Mouse (Mus musculus) layer of hippocampus, postnatal 36 days (tissue): ENCODE data around the gene Cd28. TPM values are rescaled to one million over a fixed set of nuclear protein-coding genes. Genes with fewer than 3 reads are reported as not detected.

Experiments
- DNase-seq, 2 experiments: peaks; one replicate each; pipeline ENCODE4 v3.0.0; 2022
- total RNA-seq, 2 experiments: library from RNA; stranded (reverse); gene quantifications; 2 replicates each; pipeline ENCODE4 v1.2.3; 2021

Gene Cd28
- total RNA-seq, 2 experiments from 2014 or later: 0.07 to 0.10 TPM

DNA sequence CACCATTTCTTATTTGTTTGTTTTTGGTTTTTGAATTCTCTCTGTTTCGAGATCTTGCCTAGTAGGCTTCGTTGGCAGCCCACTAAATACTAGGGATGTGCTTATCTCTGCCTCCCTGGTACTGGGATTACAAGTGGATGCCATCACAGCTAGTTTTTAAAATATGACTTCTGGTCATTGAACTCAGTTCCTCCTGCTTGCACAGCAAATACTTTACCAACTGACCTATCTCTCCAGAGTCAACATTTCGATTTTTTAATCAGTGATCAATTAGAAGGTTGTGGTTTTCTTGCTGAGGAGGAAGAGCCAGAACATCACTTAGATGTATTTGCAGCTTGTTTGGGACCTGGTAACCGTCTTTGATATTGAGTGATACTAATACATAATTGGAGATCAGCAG lies 34.4 kb downstream of the Cd28 start:
- DNase-seq: no peak

DNA sequence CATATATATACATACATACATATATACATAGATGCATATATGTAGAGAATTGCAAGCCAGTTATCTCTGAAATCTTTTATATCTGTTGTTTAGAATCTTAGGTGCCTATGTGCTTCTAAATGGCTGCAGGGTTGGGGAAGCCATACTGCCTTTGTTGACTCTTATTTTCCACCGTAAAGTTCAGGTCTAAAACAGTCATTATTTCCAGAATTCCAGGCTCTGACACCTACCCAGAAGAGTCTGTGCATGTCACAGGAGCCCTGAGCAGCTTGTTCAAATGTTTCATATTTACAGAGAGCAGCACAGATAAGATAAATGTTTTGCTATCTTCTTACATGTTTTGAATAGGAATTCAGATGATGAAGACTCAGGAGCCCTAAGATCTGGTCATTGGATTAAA lies 36.4 kb downstream of the Cd28 start:
- no peak for DNase-seq

DNA sequence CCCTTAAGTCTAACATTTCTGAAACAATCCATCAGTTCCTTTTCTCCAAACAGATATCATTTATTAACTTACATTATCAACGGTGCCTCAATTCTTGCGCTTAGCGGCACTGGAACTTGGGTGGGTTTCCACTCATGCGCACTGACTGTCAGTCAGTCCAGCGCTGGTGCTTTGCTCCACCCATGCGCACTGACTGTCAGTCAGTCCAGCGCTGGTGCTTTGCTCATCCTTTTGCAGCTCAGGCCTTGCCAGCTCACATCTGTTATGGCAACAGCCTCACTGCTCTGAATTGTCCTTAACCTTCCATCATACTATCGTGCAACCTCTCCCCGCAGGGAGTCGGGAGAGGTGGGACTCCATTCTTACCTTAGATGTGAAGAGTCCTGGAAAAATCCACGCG lies 37.4 kb downstream of the Cd28 start:
- no peak for DNase-seq

DNA sequence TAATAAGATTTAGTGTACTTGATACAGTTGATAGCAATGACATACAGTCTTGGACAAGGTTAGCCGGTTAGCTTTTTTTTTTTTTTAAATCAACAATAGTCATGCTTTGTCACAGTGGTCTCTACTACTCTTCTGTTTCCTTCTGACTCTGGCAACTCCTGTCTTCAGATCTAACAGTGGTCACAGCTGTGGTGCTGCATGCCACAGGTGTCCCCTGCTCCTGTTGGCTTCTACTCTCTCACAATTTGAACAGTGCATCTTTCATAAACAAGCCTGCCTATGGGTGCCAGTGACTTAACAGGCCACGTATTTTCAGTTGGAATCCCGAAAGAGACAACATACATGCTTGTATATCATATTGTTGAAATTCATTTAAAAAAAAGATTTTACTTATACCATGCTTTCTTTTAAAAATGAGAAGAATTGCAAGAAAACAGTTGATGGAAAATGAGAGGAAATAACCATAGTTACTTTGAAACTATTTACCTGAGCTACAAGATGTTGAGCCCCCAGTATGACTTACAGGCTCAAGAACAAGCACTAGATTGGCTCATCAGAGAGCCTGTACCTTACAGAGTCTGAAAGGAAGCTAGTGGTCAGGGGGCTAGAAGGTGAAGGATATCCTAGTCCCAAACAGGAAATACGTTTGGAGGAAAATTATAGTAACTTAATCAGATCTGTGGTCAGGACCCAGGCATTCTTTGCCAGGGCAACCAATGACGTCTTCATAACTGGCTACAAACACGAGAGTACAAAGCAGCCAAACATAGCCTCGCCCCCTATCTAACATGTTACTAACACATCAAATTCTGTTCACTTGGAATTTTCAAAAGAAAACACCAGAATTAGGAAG lies 39.0 kb downstream of the Cd28 start:
- no peak for DNase-seq

DNA sequence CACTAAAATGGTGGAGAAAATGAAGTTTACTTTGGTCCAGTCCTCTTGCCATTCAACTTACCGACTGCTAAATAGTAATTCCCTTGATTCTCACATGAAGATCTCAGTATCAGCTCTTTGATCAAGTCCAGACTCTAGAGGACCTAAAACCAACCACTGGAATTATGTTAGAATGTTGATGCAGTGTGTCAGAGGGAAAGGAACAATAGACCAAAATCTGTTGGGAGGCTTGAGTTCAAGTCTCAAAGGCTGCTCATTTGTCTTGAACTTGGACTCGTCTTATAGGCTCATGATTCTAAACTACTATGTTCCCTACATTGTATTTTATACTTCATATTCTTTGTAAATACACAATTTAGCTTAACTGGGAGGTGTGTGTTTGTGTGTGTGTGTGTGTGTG lies 41.0 kb downstream of the Cd28 start:
- no peak for DNase-seq

DNA sequence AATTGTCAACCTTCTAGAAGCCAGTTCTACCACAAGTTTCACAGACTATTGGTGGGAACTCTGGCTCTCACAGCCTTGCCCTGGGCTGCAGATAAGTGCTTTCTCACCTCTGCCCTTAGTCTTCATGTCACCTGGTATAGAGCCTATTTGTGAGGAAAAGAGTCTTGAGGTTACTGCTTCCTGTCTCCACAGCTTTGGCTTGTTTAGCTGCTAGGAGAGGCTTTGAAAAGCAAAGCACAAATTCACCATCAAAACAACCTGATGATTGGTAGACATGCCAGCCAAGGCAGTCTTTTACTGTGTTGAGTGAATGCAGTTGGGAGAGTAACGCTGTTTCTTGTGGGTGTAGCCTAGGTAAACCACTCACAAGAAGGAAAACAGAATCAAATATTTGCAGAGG lies 41.6 kb downstream of the Cd28 start:
- no peak for DNase-seq

DNA sequence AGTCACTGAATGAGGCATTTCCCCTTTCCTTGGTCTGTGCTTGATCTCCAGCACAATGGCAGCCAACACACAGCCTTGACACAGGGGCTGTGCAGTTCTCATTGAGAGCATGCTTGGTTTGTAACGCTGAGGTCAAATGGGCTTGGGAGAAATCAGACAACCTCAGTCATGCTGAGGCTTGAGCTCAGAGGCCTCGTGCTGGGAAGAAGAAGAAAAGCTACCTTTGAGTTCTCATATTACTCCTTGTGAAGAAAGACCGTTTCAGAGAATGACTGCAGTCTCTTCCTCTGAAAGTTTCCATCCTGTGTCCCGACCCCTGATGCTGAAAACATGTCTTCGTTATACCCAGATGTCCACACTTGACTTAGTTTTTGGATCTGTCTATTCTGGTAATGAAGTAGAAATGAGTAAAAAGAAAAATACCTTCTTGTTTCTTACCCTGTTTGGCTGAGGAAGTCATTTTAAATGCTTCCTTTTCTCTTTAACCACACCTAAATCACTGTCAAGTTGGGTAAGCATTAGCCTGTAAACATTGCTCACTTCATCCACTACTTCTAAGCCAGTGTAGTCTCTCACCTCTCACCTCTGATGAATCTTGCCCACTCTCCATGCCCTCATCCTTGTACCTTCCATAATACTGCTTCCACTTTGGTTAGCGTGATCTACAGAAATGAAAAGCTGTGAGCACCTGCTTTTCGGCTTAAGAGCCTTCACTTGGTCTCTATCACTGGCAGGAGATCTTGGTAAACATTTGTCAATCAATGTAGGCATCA lies 43.1 kb downstream of the Cd28 start:
- no peak for DNase-seq

DNA sequence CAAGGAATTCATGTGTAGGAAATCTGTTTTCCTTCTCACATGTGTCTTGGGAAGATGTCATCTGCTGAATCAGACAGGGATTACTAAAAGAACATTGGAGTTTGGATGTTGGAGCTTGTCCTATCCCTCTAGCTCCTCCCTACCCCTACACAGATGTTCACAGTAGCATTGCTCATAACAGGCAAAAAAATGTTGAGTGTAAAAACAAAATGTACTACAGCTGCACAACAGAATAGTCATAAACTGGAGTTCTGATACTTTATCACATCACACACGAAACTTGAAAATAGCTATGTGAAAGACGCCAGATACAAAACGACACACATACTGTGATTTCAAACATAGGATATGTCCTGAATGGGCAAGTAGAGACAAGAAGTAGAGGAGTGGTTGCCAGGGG lies 43.9 kb downstream of the Cd28 start:
- no peak for DNase-seq

DNA sequence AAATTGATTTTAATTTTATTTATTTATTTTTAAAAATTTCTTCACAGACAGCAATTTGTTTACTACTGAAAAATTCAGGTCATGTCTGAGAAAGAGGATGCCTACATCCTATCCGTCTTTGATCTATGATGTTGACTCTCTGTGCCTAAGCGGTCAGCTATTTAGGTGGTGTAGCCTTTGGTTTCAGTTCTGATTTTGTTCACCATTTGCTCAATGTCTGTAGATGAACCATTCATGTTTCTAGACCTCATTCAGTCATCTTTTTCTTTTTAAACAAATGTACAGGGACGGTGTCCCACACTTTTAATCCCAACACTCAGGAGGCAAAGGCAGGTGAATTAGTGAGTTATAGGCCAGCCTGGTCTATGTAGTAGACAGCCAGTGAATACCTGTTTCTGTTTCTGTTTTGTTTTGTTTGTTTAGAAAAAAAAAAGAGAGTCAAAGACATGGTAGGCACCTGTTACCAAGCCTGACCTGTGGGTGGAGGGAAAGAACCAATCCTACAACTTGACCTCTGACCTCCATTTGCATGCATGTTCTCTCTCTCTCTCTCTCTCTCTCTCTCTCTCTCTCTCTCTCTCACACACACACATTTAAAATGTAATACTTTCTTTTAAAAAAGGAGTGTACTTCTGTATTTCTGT lies 45.0 kb downstream of the Cd28 start:
- no peak for DNase-seq

DNA sequence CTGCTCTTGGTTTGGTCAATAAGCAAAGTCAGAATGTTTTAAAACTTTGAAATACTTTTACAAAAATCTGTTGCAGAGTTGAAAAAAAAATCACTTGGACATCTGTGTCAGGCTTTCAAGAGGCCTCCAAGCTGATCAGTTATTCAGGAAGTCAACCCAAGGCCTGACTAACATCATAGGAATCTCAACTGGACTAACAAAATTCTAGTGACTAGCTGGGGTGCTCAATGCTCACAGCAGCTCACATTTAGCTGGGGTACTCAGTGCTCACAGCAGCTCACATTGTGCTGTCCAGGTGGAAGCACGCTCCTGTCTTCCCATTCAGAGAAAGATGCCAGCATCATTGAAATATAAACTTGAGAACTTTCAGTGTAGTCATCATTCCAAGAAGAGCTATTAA lies 45.9 kb downstream of the Cd28 start:
- no peak for DNase-seq

DNA sequence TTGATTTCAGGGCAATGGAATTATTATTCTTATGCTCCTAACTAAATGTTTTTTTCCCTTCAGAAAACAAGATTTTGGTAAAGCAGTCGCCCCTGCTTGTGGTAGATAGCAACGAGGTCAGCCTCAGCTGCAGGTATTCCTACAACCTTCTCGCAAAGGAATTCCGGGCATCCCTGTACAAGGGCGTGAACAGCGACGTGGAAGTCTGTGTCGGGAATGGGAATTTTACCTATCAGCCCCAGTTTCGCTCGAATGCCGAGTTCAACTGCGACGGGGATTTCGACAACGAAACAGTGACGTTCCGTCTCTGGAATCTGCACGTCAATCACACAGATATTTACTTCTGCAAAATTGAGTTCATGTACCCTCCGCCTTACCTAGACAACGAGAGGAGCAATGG lies 46.3 kb downstream of the Cd28 start:
- no peak for DNase-seq

DNA sequence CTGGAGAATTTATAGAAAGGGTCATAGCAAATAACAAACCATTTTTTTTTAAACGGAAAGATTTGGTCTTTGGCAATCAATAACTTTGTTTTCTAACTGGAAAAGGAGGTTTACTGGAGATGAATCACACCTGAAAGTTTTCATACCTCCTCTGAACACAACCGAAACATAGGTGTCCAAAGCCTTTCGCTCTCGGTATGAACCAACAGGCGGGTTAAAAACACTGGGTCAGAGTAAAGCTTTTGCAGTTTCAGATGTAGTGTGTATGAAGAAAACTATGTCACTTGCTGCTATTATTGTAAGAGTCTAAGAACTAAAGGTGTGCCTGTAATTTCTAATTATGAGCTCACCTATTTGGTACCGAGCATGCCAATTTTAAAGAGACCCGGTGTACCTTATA lies 55.2 kb downstream of the Cd28 start:
- DNase-seq: no peak

DNA sequence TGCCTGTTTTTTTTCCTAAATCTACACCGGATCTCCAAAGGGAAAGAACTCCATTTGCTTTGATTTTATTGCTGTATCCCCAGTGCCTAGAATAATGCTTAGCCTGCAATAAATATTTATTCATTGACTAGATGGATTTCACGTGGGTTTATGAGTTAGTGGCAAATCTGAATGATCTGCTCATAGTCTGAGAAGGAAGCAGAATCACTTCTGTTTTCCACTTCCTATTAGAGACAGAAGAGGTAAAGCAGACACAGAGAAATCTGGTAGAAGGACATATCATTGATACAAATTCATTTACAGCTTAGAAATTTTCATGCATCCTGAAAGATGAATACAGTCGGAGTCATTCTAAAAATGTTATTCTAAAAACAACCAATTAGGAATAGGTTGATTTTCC lies 56.6 kb downstream of the Cd28 start:
- DNase-seq: no peak

DNA sequence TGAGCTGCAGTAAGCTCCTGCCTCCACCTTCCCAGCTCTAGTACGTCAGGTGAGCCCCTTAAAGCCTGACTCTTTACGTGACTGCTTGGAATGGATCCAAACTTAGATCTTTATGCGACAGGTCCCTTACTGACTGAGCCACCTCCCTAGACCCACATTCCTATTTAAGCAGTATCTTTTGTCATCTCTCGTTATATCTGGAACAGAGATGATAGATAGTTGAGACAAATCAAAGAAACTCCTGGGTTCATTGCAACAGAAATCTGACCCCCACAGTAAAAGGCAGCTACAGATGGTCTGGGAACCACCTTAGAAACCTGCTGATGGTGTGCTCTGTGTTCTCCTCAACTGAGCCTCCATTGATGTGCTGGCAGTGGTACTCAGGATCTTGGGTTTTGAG lies 59.6 kb downstream of the Cd28 start:
- no peak for DNase-seq

DNA sequence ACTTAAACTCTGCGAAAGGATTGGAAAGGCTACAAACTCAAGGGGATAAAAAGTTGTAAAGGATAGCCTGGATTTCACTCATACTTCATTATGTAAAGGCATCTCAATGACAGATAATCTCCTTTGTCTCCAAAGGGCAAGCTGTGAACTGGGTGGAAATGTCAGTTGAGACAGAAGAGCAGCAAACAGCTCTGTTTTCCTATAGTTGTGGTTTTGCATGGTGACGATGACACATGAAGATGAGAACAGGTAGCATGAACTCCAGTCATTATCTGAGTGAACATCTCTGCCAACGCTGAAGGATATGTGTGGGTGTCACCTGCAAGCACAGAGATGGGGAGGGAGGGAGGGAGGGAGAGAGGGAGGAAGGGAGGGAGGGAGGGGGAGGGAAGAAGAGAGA lies 60.3 kb downstream of the Cd28 start:
- no peak for DNase-seq

DNA sequence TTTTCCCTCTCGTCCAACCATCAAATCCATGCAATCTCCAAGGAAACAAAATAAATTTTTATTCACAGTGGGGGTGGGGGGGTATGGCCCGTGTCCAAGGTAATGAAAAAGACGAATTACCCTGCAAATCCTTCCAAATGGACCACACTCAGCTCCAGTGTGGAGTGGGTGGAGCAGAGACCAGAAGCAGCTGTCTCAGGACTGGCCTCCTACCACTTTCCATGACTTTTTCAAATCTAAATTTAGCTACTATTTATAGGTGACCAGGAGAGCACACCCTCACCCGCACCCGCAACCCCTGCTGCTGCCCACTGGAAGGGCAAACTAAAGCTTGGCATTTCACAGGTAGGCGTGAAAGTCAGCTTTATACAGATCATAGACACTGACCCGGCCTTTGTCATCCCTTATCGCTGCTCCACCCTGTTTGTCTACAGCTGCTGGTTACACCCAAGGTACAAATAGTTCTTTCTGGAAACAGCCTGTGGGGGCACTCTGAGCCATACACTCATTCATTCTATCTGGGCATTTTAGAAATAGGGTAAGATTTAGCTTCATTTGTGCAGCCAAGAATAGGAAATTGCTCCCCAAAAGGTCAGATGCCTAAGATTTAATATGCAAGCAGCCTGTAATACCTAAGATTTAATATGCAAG lies 62.0 kb downstream of the Cd28 start:
- DNase-seq: no peak

DNA sequence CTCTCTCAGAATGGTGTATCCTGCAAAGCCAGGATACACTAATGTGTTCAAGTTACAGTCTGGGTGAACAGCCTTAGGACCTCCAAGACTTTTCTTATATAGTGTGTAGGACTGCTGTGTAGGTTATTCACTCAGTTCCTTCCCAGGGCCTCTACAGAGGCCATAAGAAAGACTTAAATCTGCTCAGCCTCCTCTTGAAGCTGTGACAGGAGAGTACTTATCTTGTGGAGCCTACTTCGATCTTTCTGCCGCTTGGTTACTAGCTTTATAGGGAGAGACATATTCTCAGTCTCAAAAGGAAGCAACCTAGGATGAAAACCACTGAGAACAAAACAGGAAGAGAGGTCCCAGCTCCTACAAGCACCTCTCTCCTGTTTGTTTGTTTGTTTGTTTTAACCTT lies 62.6 kb downstream of the Cd28 start:
- DNase-seq: no peak

DNA sequence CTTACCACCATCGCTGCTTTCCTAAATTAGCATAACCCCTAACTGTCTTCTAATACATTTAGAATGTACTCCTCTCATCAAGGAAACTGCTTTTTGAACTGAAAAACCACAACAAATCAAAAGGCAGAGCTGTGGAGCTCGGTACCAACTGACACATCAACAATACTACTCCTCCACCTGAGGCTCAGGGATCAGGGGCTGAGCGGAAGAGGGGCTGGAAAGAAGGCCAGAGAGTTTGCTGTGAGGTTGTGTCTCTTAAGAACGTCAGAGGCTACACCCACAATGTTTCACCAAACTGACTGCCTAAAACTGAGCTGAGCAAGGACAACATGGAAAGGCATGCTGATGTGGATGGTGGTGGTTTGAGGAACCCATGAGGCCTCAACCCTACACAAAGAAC lies 65.1 kb downstream of the Cd28 start:
- no peak for DNase-seq

DNA sequence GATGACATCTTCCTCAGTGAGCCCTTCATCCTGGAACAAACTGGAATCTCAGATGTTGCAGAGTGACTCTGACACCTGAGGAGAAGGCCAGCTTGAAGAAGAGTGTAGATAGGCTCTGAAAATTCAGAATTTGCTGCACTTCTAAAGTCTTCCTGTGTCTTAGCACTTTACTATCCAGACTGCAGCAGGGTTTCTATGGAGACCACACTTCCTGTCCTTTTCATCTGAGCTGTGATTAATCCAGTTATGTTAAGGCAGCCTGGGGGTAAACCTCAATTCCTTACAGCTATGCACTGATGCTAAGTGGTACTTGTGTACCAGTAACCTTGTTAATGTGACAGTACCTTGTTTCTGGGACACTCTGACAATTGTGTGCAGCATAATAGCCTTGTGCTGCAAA lies 77.1 kb downstream of the Cd28 start:
- DNase-seq: no peak

DNA sequence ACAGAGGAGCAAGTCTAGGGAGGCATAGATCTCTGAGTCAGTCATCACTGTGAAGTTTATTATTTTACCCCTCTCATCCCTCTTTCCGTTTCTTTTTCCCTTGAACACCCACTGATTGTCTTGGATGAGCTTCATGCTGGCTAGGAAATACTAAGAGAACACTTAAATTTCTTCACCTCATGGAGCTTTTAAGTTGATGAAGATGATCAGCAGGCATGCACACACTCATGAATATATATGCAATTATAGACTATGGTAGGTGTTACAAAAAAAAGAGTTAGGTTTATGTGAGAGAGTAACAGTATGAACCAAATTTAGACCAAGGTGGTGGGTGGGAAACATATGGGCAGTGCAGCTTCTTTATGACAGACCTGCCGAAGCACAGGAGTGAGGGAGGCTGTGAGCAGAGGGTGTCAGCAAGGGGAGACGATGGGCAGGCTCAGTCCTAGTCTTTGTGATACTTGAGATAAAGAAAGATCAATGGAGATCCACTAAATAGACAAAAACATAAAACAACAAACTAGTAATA lies 79.1 kb downstream of the Cd28 start:
- no peak for DNase-seq

DNA sequence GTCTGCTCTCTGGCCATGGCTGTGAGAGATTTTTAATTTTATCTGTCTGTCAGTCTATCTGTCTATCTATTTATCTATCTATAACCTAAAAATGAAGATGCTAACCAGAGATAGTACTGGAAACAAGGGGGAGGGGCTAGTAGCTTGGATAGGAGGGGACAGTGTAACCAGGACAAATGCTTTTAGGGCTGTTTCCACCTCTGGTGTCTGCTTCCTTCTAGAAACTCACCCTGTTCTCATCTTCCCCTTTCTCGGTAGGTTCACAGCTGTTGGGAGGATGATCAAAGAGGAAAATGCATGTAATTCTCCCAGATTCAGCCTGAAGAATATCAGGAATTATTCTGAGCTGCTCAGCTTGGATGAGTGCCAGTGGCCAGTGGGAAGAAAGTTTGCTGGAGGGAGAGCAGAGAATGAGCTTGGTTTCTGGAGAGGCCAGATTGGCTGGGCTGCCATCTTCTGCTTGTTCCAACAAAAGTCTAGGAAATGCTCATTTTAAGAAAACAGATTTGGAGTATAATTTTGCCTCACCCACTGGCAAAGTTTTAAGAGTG lies 83.3 kb downstream of the Cd28 start:
- DNase-seq: no peak

DNA sequence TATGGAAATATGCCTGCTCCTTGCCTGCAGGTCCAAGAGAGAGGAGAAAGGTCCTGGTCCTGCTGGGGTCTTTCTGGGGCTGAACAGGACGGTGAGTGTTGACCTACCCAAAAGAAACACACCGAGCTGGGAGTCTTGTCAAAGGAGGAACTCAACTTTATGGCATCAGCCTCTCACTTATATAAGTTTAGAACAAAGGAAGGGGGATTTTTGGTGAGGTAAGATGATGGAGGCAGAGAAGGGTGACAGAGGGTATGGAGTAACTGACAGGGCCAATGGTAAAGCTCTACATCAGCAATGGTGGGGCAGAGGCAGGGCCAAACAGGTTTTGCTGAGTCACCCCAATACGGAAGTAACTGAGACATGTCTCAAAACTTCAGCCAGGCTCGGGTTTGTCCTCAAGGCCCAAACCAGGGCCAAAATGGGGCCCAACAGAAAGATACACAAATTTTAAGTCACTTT lies 84.6 kb downstream of the Cd28 start:
- no peak for DNase-seq
